Mouse (Mus musculus) heart, adult 2 months (tissue): Measurements from ENCODE around the gene Trim46. TPM values are rescaled to one million over a fixed set of nuclear protein-coding genes. Genes with fewer than 3 reads are reported as not detected.

Source experiments
- DNase-seq, 2 experiments: peaks; one replicate each; pipeline ENCODE4 v3.0.0; 2021
- H3K27ac ChIP-seq: fragments of 200-600 bp; 2 replicates; pipeline ENCODE4 v1.8.1; 2022
- H3K27me3 ChIP-seq: fragments of 200-500 bp; 2 replicates; pipeline ENCODE4 v1.6.1; 2012; ENCODE audit warnings: mild to moderate bottlenecking, low read length, inconsistent platforms, mixed read lengths; ENCODE audit not compliant: control insufficient read depth, insufficient read depth
- H3K36me3 ChIP-seq: fragments of 200-500 bp; 2 replicates; pipeline ENCODE4 v1.6.1; 2012; ENCODE audit warnings: low read length, inconsistent platforms; ENCODE audit not compliant: control insufficient read depth, insufficient read depth
- H3K4me1 ChIP-seq: fragments of 200-500 bp; 2 replicates; pipeline ENCODE4 v1.6.1; 2011; ENCODE audit warnings: low read length; ENCODE audit not compliant: control insufficient read depth, insufficient read depth
- H3K4me3 ChIP-seq: fragments of 200-600 bp; 2 replicates; pipeline ENCODE4 v1.8.1; 2022
- H3K79me2 ChIP-seq: fragments of 200-500 bp; replicated peaks from 2 replicates; pipeline ENCODE4 v1.6.1; 2012; ENCODE audit warnings: mild to moderate bottlenecking, inconsistent platforms, low read length, moderate library complexity, mixed read lengths; ENCODE audit not compliant: control insufficient read depth, insufficient read depth
- H3K9ac ChIP-seq: fragments of 200-500 bp; 2 replicates; pipeline ENCODE4 v1.6.1; 2012; ENCODE audit warnings: low read depth, mild to moderate bottlenecking, control low read depth, inconsistent platforms, low read length, mixed read lengths
- CTCF ChIP-seq: fragments of 200-600 bp; IDR thresholded peaks from 2 replicates; pipeline ENCODE4 v1.8.1; 2022; ENCODE audit warnings: antibody characterized with exemption, mild to moderate bottlenecking, moderate library complexity
- EP300 ChIP-seq: fragments of 200-500 bp; IDR thresholded peaks from 2 replicates; pipeline ENCODE4 v1.6.1; 2011; ENCODE audit warnings: low read depth, low read length, control low read depth; ENCODE audit not compliant: insufficient read depth
- POLR2A ChIP-seq: fragments of 200-500 bp; IDR thresholded peaks from 2 replicates; pipeline ENCODE4 v1.6.1; 2011; ENCODE audit warnings: mild to moderate bottlenecking, low read depth, low read length, control low read depth; ENCODE audit not compliant: insufficient read depth
- WGBS: fragments of 180-500 bp; shearing (Covaris S2); methylation state at CpG from one replicate; pipeline ENCODE4 v1.1.7; 2018; 5-methylcytosine and 5-hydroxymethylcytosine counted together
- intact Hi-C: fragments of 180-260 bp; cut with DNase I; formaldehyde crosslinking; loops from one replicate; pipeline ENCODE4 v1.15.1; 2025
- polyA plus RNA-seq: library from polyadenylated mRNA; depleted of rRNA; stranded (reverse); fragments of >200 nt; gene quantifications from 2 replicates; pipeline ENCODE4 v1.2.3, GENCODE M21; 2012
- total RNA-seq, 2 experiments: library from RNA; stranded (reverse); gene quantifications; 2 replicates each; pipeline ENCODE4 v1.2.3; 2021

Gene Trim46
- total and polyA plus RNA-seq, 3 experiments = 0.39 to 1.9 (median 0.96) TPM

GRCm38 (mm10) chr3:89280606-89281511, 34.8 kb upstream of the Trim46 start, which contains the start of gene Efna1:
Gene Efna1 (minus strand): TSS chr3:89281142.
- under 1% methylated on average over 52 of the region's 52 CpGs for WGBS

GRCm38 (mm10) chr3:89280050-89280605, 34.0 kb upstream of the Trim46 start:
- Histone ChIP-seq H3K4me1 (peaks cover 12% of the 10 kb centered on the region), H3K36me3 (peaks cover 8% of the 10 kb centered on the region; the same call in 1 of the 2 replicates), H3K27me3 (no peaks in the 10 kb centered on the region), H3K9ac (peak overlapping the region; percentile 58), H3K27ac (peak overlapping the region; percentile 99), H3K4me3 (peak overlapping the region; percentile 84), H3K79me2 (no peaks in the 10 kb centered on the region)
- 1% methylated on average over 29 of the region's 29 CpGs for WGBS
- intact Hi-C loops = no loop called here
- TF ChIP-seq CTCF (no peak), POLR2A (no peak), EP300 (no peak)
- peak in 1 of 2 experiments; percentile 36 for DNase-seq

More at GRCm38 (mm10) chr3:89280606-89281511, 34.8 kb upstream of the Trim46 start, which contains the start of gene Efna1:
- peak within 1 kb of the TSS; percentile 84 for H3K4me3 ChIP-seq
- intact Hi-C loops = no loop called here
- H3K27ac ChIP-seq = peak within 1 kb of the TSS; percentile 99
- H3K4me1 ChIP-seq = peaks cover 11% of the 10 kb centered on the region
- peaks cover under 1% of the 10 kb centered on the region; the same call in 1 of the 2 replicates for H3K36me3 ChIP-seq
- TF ChIP-seq POLR2A (peak; percentile 81; the same call in 1 of the 2 replicates), EP300 (0 out of 2 replicates have a peak, but pooled peaks have one; percentile 44), CTCF (peak; percentile 46)
- peak within 1 kb of the TSS; percentile 58 for H3K9ac ChIP-seq
- no peaks in the 10 kb centered on the region for H3K27me3 ChIP-seq
- DNase-seq = peak; percentile 81 to 85
- no peaks in the 10 kb centered on the region for H3K79me2 ChIP-seq

GRCm38 (mm10) chr3:89279153-89279890, 33.2 kb upstream of the Trim46 start:
- peaks cover 15% of the 10 kb centered on the region for H3K4me1 ChIP-seq

GRCm38 (mm10) chr3:89278643-89279042, 32.5 kb upstream of the Trim46 start:
- Histone ChIP-seq H3K4me1 (peaks cover 15% of the 10 kb centered on the region), H3K27ac (peak overlapping the region; percentile 99), H3K79me2 (no peaks in the 10 kb centered on the region), H3K27me3 (no peaks in the 10 kb centered on the region), H3K4me3 (peak overlapping the region; percentile 84), H3K36me3 (peaks cover 13% of the 10 kb centered on the region), H3K9ac (peak overlapping the region; percentile 82)
- TF ChIP-seq EP300 (no peak), POLR2A (no peak), CTCF (no peak)
- intact Hi-C loops = loop anchor here (1.0 to 2.0 kb wide), 3 partner anchors 8 to 70 kb away; partner anchors contain the start of genes Adam15 and Slc50a1
- peak in 1 of 2 experiments; percentile 31 for DNase-seq
- WGBS = 16% methylated on average over 8 of the region's 8 CpGs

More at GRCm38 (mm10) chr3:89279153-89279890, 33.2 kb upstream of the Trim46 start:
- peaks cover 10% of the 10 kb centered on the region; the same call in 1 of the 2 replicates for H3K36me3 ChIP-seq
- no peaks in the 10 kb centered on the region for H3K79me2 ChIP-seq
- no peaks in the 10 kb centered on the region for H3K27me3 ChIP-seq
- TF ChIP-seq POLR2A (peak; percentile 98), EP300 (peak; percentile 78), CTCF (no peak)
- intact Hi-C loops = loop anchor here (1.0 to 2.0 kb wide), 2 partner anchors 9 to 69 kb away; partner anchors contain the start of genes Adam15 and Slc50a1
- WGBS = 3% methylated on average over 35 of the region's 35 CpGs
- peak overlapping the region; percentile 82 for H3K9ac ChIP-seq
- peak; percentile 91 to 92 for DNase-seq
- peak overlapping the region; percentile 99 for H3K27ac ChIP-seq
- peak overlapping the region; percentile 84 for H3K4me3 ChIP-seq

GRCm38 (mm10) chr3:89278107-89278506, 32.0 kb upstream of the Trim46 start:
- H3K79me2 ChIP-seq = no peaks in the 10 kb centered on the region
- intact Hi-C loops = loop anchor here (1.0 to 2.0 kb wide), 2 partner anchors 27 to 71 kb away; partner anchors contain the start of gene Adam15
- peaks cover 18% of the 10 kb centered on the region for H3K36me3 ChIP-seq
- peak; percentile 96 for TF ChIP-seq EP300
- no peak for TF ChIP-seq CTCF
- peak; percentile 68 for TF ChIP-seq POLR2A
- peak; percentile 76 to 85 for DNase-seq
- H3K4me1 ChIP-seq = peaks cover 15% of the 10 kb centered on the region
- H3K27me3 ChIP-seq = no peaks in the 10 kb centered on the region
- peak overlapping the region; percentile 84 for H3K4me3 ChIP-seq
- WGBS = 28% methylated on average over 7 of the region's 7 CpGs
- H3K9ac ChIP-seq = peak overlapping the region; percentile 82
- peak overlapping the region; percentile 99 for H3K27ac ChIP-seq
